Mouse (Mus musculus) hindbrain, embryonic 10.5 days (tissue): ENCODE measurements around the gene Tbc1d24. TPM values are rescaled to one million over a fixed set of nuclear protein-coding genes. Genes with fewer than 3 reads are reported as not detected.
A peak's percentile ranks its signal among the peaks of the same experiment; 100 is the strongest.

Experiments used
- DNase-seq: peaks from one replicate; pipeline ENCODE4 v3.0.0-alpha.2; 2017; ENCODE audit warnings: low spot score
- H3K27ac ChIP-seq: fragments of 300-500 bp; sonication (generic); 2 replicates; pipeline ENCODE4 v1.5.1; 2016; ENCODE audit warnings: mild to moderate bottlenecking, moderate library complexity
- H3K27me3 ChIP-seq: fragments of 300-500 bp; sonication (generic); 2 replicates; pipeline ENCODE4 v1.6.1; 2016; ENCODE audit warnings: mild to moderate bottlenecking; ENCODE audit not compliant: poor library complexity, insufficient read depth, severe bottlenecking
- H3K36me3 ChIP-seq: fragments of 300-500 bp; sonication (generic); 2 replicates; pipeline ENCODE4 v1.6.1; 2016; ENCODE audit warnings: mild to moderate bottlenecking, moderate library complexity
- H3K4me1 ChIP-seq: fragments of 300-500 bp; sonication (generic); replicated peaks from 2 replicates; pipeline ENCODE4 v1.6.1; 2016; ENCODE audit warnings: mild to moderate bottlenecking
- H3K4me3 ChIP-seq: fragments of 300-500 bp; sonication (generic); 2 replicates; pipeline ENCODE4 v1.5.1; 2016; ENCODE audit warnings: mild to moderate bottlenecking, moderate library complexity
- H3K9me3 ChIP-seq: fragments of 300-500 bp; sonication (generic); 2 replicates; pipeline ENCODE4 v1.6.1; 2016; ENCODE audit warnings: mild to moderate bottlenecking, moderate library complexity
- WGBS: fragments of 180-500 bp; shearing (Covaris S2); methylation state at CpG from one replicate; pipeline ENCODE4 v1.1.7; 2016; 5-methylcytosine and 5-hydroxymethylcytosine counted together
- polyA plus RNA-seq: library from polyadenylated mRNA; unstranded; fragments of >200 nt; fragmentation: Nextera tagmentation; extraction: Ambion mirVana; gene quantifications from 2 replicates; pipeline ENCODE4 v1.2.1, GENCODE M21; 2016

Gene Tbc1d24
- polyA plus RNA-seq = 6.0 and 6.4 TPM in 2 replicates

DNA sequence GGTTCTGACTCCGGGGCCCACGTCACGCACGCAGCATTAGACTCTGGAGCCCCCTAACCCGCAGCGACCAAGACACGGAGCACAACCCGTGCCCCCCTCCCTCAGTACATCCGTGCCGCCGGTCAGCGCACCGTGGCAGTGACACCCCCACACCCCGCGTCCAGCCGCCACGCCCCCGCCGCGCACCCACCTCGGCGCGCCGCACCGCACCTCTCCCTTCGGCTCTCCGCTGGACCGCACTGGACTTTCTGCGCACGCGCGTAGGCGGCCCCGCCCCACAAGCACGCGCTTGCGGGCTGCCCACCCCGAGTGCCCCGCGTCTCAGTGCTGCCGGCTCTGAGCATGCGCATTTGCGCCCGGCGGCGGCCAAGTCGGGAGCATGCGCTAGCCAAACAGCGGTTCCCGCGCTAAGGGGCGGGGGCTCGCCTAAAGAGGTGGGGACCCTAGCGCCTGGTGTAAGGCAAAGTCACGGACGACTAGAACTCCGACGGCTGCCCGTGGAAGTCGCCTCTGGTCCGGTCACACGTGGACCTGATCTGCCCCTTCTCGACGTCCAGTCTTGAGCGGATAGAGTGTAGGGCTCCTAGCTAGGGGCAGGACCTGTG lies at the start of gene Tbc1d24:
Tbc1d24 (minus strand) TSS at position 279 of the 605 bp plus-strand sequence.
- DNase-seq = peak; percentile 96
- WGBS = under 1% methylated on average over 65 of the region's 65 CpGs

GRCm38 (mm10) chr17:24252329-24252728 lies 47.0 kb upstream of the Tbc1d24 start:
- H3K4me3 ChIP-seq = peak overlapping the region; percentile 84; the same call in 1 of the 2 replicates
- H3K27me3 ChIP-seq = no peaks in the 10 kb centered on the region
- peaks cover 17% of the 10 kb centered on the region for H3K4me1 ChIP-seq
- H3K36me3 ChIP-seq = peaks cover 25% of the 10 kb centered on the region
- 94% methylated on average over 2 of the region's 2 CpGs for WGBS
- DNase-seq = no peak
- H3K9me3 ChIP-seq = 0 out of 2 replicates have a peak, but pooled peaks cover 4% of the 10 kb centered on the region
- H3K27ac ChIP-seq = peak overlapping the region; percentile 97

More for the DNA sequence above, at the start of gene Tbc1d24:
- Histone ChIP-seq H3K9me3 (no peaks in the 10 kb centered on the region), H3K27me3 (peaks cover 36% of the 10 kb centered on the region), H3K4me3 (peak within 1 kb of the TSS; percentile 79), H3K4me1 (peaks cover 76% of the 10 kb centered on the region), H3K27ac (peak within 1 kb of the TSS; percentile 88), H3K36me3 (no peaks in the 10 kb centered on the region)

DNA sequence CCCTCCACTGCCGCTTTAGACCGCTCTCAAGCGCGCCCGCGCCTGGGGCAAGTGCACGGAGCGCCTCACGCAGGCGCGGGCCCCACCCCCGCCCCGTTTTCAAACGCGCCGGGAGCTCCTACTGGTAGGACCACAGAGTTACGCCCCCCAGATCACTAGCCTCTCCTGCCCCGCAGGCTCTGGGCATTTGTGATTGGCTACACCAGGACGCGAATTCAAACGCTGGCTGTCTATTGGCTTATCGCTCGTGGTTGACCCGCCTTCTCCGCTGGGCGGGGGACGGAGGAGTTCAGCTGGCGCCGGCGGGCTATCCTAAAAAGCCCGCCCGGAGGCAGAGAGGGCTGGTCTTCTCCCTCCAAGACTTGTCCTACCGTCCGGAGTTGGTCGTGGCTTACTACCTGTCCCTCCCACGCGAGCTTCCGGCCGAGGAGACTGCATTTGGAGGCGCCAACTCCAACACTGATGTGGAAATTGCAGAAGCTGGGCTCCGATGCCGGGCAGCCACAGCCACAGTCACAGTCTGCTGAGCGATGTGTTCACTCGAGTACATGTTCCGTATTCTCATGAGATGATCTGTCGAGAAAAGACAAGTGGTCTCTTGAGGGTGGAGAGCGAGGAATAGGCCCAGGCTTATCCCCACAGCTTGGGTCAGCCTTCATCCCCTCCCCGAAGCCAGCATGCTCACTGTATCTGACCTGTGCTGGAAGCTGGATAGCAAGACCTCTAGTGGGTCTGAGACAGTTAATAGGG lies 46.1 kb upstream of the Tbc1d24 start, which contains the start of gene Ccnf:
Ccnf (minus strand) TSS at position 165 of the 750 bp plus-strand sequence.
- peaks cover 17% of the 10 kb centered on the region for H3K4me1 ChIP-seq
- H3K27ac ChIP-seq = peak within 1 kb of the TSS; percentile 97
- H3K4me3 ChIP-seq = peak within 1 kb of the TSS; percentile 84
- peak; percentile 98 for DNase-seq
- under 1% methylated on average over 48 of the region's 48 CpGs for WGBS
- H3K36me3 ChIP-seq = peaks cover 33% of the 10 kb centered on the region
- no peaks in the 10 kb centered on the region for H3K27me3 ChIP-seq
- 0 out of 2 replicates have a peak, but pooled peaks cover 4% of the 10 kb centered on the region for H3K9me3 ChIP-seq

- Histone ChIP-seq H3K27me3 (no peaks in the 10 kb centered on the region), H3K27ac (peak overlapping the region; percentile 97), H3K9me3 (0 out of 2 replicates have a peak, but pooled peaks cover 4% of the 10 kb centered on the region), H3K4me1 (peaks cover 17% of the 10 kb centered on the region), H3K4me3 (peak overlapping the region; percentile 84), H3K36me3 (peaks cover 38% of the 10 kb centered on the region)
- 0% methylated on average over 32 of the region's 32 CpGs for WGBS
- no peak for DNase-seq
Observed at GRCm38 (mm10) chr17:24250988-24251319, 45.6 kb upstream of the Tbc1d24 start.

DNA sequence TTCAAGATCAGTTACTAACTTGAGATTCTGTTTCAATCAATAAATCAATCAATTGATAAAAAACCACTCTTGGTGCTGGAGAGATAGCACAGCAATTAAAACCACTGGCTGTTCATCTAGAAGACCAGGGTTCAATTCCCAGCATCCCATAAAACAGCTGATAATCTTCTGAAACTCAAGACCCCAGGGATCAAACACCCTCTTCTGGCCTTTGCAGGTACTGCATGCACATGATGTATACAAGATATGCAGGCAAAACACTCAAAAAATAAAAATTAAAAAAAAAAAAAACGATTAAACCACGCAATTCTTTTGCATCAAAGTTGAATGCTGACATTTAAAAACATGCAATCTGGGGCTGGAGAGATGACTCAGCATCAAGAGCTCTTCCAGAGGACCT lies 43.3 kb upstream of the Tbc1d24 start:
- Histone ChIP-seq H3K27me3 (no peaks in the 10 kb centered on the region), H3K4me3 (no peak overlapping the region), H3K27ac (no peak overlapping the region), H3K4me1 (peaks cover 17% of the 10 kb centered on the region), H3K36me3 (peaks cover 57% of the 10 kb centered on the region), H3K9me3 (peaks cover 16% of the 10 kb centered on the region)
- no peak for DNase-seq
- WGBS = 90% methylated on average over 2 of the region's 2 CpGs

DNA sequence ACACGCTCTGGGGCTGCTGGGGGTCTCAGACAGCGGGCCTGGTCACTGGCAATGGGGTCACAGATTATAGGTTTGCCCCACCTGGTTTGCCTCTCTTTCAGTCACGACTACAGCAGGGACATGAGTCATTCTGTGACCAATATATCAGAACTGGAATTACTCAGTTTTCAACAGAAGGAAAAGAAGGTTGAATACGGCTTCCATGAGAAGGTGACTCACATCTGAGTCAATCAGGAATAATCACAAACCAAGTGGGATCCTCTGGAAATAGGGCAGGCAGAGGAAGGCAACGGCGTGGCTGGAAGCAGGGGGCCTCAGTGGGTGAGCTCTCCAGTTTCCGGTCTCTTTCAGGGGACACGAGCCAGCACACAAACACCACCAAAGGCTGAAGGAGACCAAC lies 38.7 kb upstream of the Tbc1d24 start:
- H3K4me1 ChIP-seq = no peaks in the 10 kb centered on the region
- WGBS = 95% methylated on average over 8 of the region's 8 CpGs
- DNase-seq = no peak
- H3K4me3 ChIP-seq = no peak overlapping the region
- peaks cover 96% of the 10 kb centered on the region for H3K36me3 ChIP-seq
- peaks cover 17% of the 10 kb centered on the region for H3K9me3 ChIP-seq
- H3K27me3 ChIP-seq = no peaks in the 10 kb centered on the region
- no peak overlapping the region for H3K27ac ChIP-seq

GRCm38 (mm10) chr17:24243311-24243969 lies 38.1 kb upstream of the Tbc1d24 start:
- DNase-seq = peak; percentile 25
- no peak overlapping the region for H3K27ac ChIP-seq
- no peak overlapping the region for H3K4me3 ChIP-seq
- H3K9me3 ChIP-seq = peaks cover 17% of the 10 kb centered on the region
- H3K4me1 ChIP-seq = no peaks in the 10 kb centered on the region
- 83% methylated on average over 4 of the region's 4 CpGs for WGBS
- peaks cover 96% of the 10 kb centered on the region for H3K36me3 ChIP-seq
- H3K27me3 ChIP-seq = no peaks in the 10 kb centered on the region

GRCm38 (mm10) chr17:24236921-24237320 lies 31.6 kb upstream of the Tbc1d24 start:
- 96% methylated on average over 7 of the region's 7 CpGs for WGBS
- H3K4me3 ChIP-seq = no peak overlapping the region
- H3K27me3 ChIP-seq = no peaks in the 10 kb centered on the region
- H3K4me1 ChIP-seq = no peaks in the 10 kb centered on the region
- H3K9me3 ChIP-seq = no peaks in the 10 kb centered on the region
- no peak for DNase-seq
- no peak overlapping the region for H3K27ac ChIP-seq
- H3K36me3 ChIP-seq = peaks cover 100% of the 10 kb centered on the region

DNA sequence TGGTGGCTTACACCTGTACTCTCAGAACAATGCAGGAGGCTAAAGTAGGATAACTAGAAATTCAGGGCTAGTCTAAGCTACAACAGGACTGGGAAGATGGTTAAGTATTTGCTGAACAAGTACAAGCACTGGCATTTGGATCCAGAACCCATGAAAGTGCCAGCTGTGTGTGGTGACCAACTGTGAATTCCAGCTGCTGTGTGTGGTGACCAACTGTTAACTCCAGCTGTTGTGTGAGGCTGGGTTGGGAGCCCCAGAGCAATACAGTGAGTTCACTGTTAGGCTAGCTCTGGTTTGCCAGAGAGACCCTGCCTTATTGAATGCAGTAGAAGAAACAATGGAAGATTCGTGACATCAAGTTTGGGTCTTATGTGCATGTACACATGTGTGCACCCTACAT lies 31.1 kb upstream of the Tbc1d24 start:
- 97% methylated on average over 1 of the region's 1 CpGs for WGBS
- peaks cover 100% of the 10 kb centered on the region for H3K36me3 ChIP-seq
- H3K4me3 ChIP-seq = no peak overlapping the region

GRCm38 (mm10) chr17:24227941-24228340 lies 22.6 kb upstream of the Tbc1d24 start:
- Histone ChIP-seq H3K27me3 (no peaks in the 10 kb centered on the region), H3K36me3 (peaks cover 100% of the 10 kb centered on the region), H3K27ac (no peak overlapping the region), H3K4me3 (no peak overlapping the region), H3K9me3 (no peaks in the 10 kb centered on the region), H3K4me1 (no peaks in the 10 kb centered on the region)
- WGBS = 89% methylated on average over 7 of the region's 7 CpGs
- DNase-seq = no peak

More for the DNA sequence above, 31.1 kb upstream of the Tbc1d24 start:
- H3K9me3 ChIP-seq = no peaks in the 10 kb centered on the region
- no peak for DNase-seq
- no peaks in the 10 kb centered on the region for H3K27me3 ChIP-seq
- no peaks in the 10 kb centered on the region for H3K4me1 ChIP-seq
- H3K27ac ChIP-seq = no peak overlapping the region

GRCm38 (mm10) chr17:24226721-24227120 lies 21.4 kb upstream of the Tbc1d24 start:
- no peaks in the 10 kb centered on the region for H3K9me3 ChIP-seq
- no peak overlapping the region for H3K4me3 ChIP-seq
- WGBS = 93% methylated on average over 8 of the region's 8 CpGs
- no peak for DNase-seq
- H3K27ac ChIP-seq = no peak overlapping the region
- H3K27me3 ChIP-seq = no peaks in the 10 kb centered on the region
- H3K36me3 ChIP-seq = peaks cover 95% of the 10 kb centered on the region
- no peaks in the 10 kb centered on the region for H3K4me1 ChIP-seq

DNA sequence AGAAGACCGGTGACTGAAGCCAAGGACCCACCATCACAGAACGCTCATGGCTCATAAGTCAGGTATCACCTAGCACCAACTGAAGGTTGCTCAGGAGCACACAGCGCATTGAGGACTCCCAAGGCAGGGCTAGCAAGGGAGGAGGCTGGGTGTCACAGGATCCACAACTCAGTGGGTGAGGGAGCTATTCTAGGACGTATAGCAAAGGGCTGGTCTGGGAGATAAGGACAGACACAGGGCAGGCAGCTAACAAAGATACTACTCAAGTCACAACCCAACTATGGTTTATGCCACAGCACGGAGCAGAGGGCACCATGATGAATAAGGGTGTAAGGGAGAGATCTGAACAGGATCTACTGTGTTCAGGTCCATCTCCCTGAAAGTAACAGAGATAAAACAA lies 20.5 kb upstream of the Tbc1d24 start:
- H3K9me3 ChIP-seq = no peaks in the 10 kb centered on the region
- WGBS = 93% methylated on average over 5 of the region's 5 CpGs
- H3K4me3 ChIP-seq = no peak overlapping the region
- peaks cover 86% of the 10 kb centered on the region for H3K36me3 ChIP-seq
- peaks cover 4% of the 10 kb centered on the region; the same call in 1 of the 2 replicates for H3K4me1 ChIP-seq
- no peak for DNase-seq
- H3K27ac ChIP-seq = no peak overlapping the region
- H3K27me3 ChIP-seq = no peaks in the 10 kb centered on the region

- H3K36me3 ChIP-seq = peaks cover 75% of the 10 kb centered on the region
Observed at GRCm38 (mm10) chr17:24224741-24225140, 19.4 kb upstream of the Tbc1d24 start.

More at GRCm38 (mm10) chr17:24224741-24225140, 19.4 kb upstream of the Tbc1d24 start:
- Histone ChIP-seq H3K9me3 (no peaks in the 10 kb centered on the region), H3K4me1 (peaks cover 14% of the 10 kb centered on the region), H3K27ac (no peak overlapping the region), H3K4me3 (no peak overlapping the region), H3K27me3 (no peaks in the 10 kb centered on the region)
- 94% methylated on average over 10 of the region's 10 CpGs for WGBS
- DNase-seq = no peak
